Mouse (Mus musculus) spleen, adult 2 months (tissue): ENCODE data around the gene Jade1. TPM values are rescaled to one million over a fixed set of nuclear protein-coding genes. Genes with fewer than 3 reads are reported as not detected.

Source experiments
- DNase-seq, 2 experiments: peaks; one replicate each; pipeline versions ENCODE4 v3.0.0 to v3.0.0-alpha.2; 2012 to 2021; ENCODE audit warnings: low spot score in 2 of 2, low read depth in 1 of 2
- H3K27ac ChIP-seq: fragments of 200-500 bp; 2 replicates; pipeline ENCODE4 v1.5.1; 2012; ENCODE audit warnings: low read length, inconsistent platforms; ENCODE audit not compliant: insufficient read depth
- H3K27me3 ChIP-seq: fragments of 200-500 bp; 2 replicates; pipeline ENCODE4 v1.6.1; 2012; ENCODE audit warnings: mild to moderate bottlenecking, moderate library complexity, low read length, inconsistent platforms; ENCODE audit not compliant: control insufficient read depth, insufficient read depth
- H3K36me3 ChIP-seq: fragments of 200-500 bp; 2 replicates; pipeline ENCODE4 v1.6.1; 2012; ENCODE audit warnings: mild to moderate bottlenecking, low read length, inconsistent platforms; ENCODE audit not compliant: control insufficient read depth, insufficient read depth
- H3K4me1 ChIP-seq: fragments of 200-500 bp; 2 replicates; pipeline ENCODE4 v1.6.1; 2011; ENCODE audit warnings: inconsistent platforms; ENCODE audit not compliant: control insufficient read depth, insufficient read depth, insufficient read length
- H3K4me3 ChIP-seq: fragments of 200-500 bp; 2 replicates; pipeline ENCODE4 v1.5.1; 2011; ENCODE audit warnings: mild to moderate bottlenecking, inconsistent platforms; ENCODE audit not compliant: insufficient read depth, insufficient read length; ENCODE audit errors: extremely low read depth
- CTCF ChIP-seq: fragments of 200-500 bp; IDR thresholded peaks from 2 replicates; pipeline ENCODE4 v1.5.1; 2011; ENCODE audit warnings: mild to moderate bottlenecking, inconsistent platforms; ENCODE audit not compliant: insufficient read depth, insufficient read length, insufficient replicate concordance; ENCODE audit errors: extremely low read depth
- POLR2A ChIP-seq: fragments of 200-500 bp; IDR thresholded peaks from 2 replicates; pipeline ENCODE4 v1.6.1; 2011; ENCODE audit warnings: low read depth, low read length, inconsistent platforms
- WGBS: fragments of 180-500 bp; shearing (Covaris S2); methylation state at CpG from one replicate; pipeline ENCODE4 v1.1.7; 2018; 5-methylcytosine and 5-hydroxymethylcytosine counted together
- polyA plus RNA-seq: library from polyadenylated mRNA; depleted of rRNA; stranded (reverse); fragments of >200 nt; gene quantifications from 2 replicates; pipeline ENCODE4 v1.2.3, GENCODE M21; 2012

The Jade1 gene
- polyA plus RNA-seq, 1 experiment: 11.3 TPM

DNA sequence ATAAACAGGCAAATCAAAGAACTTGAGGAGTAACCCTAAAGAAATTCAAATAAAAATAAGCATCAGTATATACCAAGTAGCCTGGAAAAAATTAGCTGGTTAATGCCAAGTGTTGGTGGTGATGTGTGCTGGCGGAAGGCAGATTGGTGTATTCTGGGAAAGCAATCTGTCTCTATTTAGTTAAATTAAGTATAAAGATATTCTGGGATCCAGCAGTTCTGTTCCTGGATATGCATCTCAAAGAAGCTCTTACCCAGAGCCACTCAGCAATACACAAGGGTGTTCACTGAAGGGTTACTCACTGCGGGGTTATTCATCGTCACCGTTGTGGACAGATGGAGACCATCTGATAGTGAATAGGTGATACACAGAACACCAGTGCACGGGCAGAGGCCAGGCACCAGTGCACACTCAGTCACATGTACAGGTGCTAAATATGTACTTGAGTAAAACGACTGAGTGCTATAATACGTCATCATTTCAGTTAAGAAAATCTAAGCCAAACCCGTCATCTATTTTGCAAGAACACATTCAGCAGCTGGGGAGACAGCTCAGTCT lies 38.5 kb upstream of the Jade1 start:
- WGBS: 89% methylated on average over 8 of the region's 8 CpGs
- no peak overlapping the region for H3K4me3 ChIP-seq
- no peaks in the 10 kb centered on the region for H3K36me3 ChIP-seq
- H3K4me1 ChIP-seq: no peaks in the 10 kb centered on the region
- TF ChIP-seq CTCF (no peak), POLR2A (no peak)
- DNase-seq: no peak
- H3K27ac ChIP-seq: no peak overlapping the region
- no peaks in the 10 kb centered on the region for H3K27me3 ChIP-seq

DNA sequence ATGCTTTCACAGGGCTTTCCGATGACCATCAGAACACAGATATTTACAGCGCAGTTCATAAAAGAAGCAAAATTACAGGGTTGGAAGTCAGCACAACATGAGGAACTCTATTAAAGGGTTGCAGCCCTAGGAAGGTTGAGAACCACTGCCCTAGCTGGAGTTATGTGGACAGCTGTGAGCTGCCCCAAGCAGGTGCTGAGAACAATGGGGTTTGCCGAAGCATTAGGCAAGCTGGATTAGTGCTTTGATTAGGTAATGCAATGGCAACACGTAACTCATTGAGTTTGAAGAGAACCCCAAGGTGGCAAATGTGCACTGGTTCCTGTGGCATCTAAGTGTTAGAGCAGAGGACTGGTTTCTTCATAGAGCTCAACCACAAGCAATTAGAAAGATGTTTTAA lies 34.6 kb upstream of the Jade1 start:
- TF ChIP-seq POLR2A: no peak
- TF ChIP-seq CTCF: no peak
- WGBS: 95% methylated on average over 4 of the region's 4 CpGs
- no peaks in the 10 kb centered on the region for H3K36me3 ChIP-seq
- no peak overlapping the region for H3K4me3 ChIP-seq
- no peak overlapping the region for H3K27ac ChIP-seq
- no peaks in the 10 kb centered on the region for H3K4me1 ChIP-seq
- H3K27me3 ChIP-seq: 0 out of 2 replicates have a peak, but pooled peaks cover 1% of the 10 kb centered on the region
- DNase-seq: no peak

DNA sequence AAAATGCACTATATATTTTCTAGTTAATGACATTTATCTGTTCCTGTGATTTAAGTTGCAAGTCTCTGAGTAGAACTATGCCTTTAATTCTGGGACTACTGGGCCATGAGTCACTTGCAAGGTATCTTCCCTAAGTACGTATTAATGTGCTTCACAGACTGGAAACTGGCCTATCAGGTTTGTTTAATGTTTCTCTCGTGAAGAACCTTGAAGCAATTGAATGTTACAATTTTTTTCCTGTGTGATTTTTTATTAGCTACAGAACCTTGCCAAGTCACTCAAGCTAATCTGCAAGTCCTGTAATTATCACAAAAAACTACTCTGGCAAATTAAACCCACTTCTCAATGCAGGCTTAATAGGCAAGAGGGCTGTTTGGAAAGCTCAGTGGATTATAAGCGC lies 33.8 kb upstream of the Jade1 start:
- DNase-seq: no peak
- H3K4me1 ChIP-seq: no peaks in the 10 kb centered on the region
- 87% methylated on average over 3 of the region's 3 CpGs for WGBS
- TF ChIP-seq CTCF (no peak), POLR2A (no peak)
- 0 out of 2 replicates have a peak, but pooled peaks cover 1% of the 10 kb centered on the region for H3K27me3 ChIP-seq
- no peak overlapping the region for H3K4me3 ChIP-seq
- H3K36me3 ChIP-seq: no peaks in the 10 kb centered on the region
- no peak overlapping the region for H3K27ac ChIP-seq

DNA sequence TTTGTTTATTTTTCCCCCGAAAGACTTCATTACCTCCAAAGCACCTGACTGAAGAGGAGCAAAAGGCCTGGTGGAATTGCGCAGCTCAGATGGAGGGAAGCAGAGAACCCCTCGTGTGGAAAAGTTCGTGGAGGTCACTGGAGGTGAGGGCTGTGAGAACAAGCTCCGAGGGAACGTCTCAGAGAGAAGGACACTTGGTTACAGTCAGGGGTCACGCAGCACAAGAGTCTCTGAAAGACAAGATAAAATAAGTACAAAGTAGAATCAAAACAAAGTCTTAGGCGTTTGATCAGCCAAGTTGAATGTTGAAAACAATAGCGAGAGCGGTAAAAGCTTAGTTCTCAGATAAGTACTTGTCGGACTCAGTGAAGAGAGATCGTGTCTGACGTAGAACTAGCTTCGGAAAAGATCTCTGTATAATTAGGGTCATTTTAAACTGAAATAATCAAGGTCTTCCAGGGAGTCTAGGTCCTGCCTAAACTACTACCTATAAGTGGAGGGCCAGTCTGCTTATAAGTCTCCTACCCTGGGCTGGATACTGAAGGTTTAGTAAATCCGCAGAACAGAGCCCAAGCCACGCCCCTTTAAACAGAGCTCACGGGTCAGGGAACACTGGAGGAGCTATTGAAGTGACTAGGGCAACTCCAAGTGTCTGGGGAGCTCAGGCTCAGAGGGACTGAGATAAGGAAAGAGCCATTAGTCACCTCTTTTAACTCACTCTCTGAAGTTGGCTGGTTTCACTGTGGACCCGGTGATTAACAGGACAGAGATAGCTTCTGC lies 33.1 kb upstream of the Jade1 start:
- no peak overlapping the region for H3K27ac ChIP-seq
- H3K27me3 ChIP-seq: 0 out of 2 replicates have a peak, but pooled peaks cover 1% of the 10 kb centered on the region
- H3K36me3 ChIP-seq: no peaks in the 10 kb centered on the region
- H3K4me1 ChIP-seq: no peaks in the 10 kb centered on the region
- H3K4me3 ChIP-seq: no peak overlapping the region
- DNase-seq: no peak
- WGBS: 77% methylated on average over 18 of the region's 18 CpGs
- TF ChIP-seq POLR2A: no peak
- TF ChIP-seq CTCF: no peak

DNA sequence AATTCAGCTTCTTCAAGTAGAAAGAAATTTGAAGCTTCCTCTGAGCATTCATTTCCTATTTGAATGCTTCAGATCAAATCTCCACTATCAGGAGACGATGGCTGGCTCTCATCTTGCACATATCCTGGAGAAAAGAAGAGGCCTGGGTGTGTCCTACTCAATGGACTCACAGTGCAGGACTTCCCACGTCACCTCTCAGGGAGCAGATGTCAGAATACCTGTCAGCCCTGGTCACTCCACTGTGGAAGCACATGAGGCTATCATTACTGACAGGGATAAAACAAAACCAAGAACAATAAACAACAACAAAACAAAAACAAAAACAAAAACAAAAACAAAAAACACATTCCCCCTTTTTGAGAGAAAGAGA lies 32.5 kb upstream of the Jade1 start:
- Histone ChIP-seq H3K27ac (no peak overlapping the region), H3K27me3 (0 out of 2 replicates have a peak, but pooled peaks cover 1% of the 10 kb centered on the region), H3K36me3 (no peaks in the 10 kb centered on the region), H3K4me3 (no peak overlapping the region), H3K4me1 (no peaks in the 10 kb centered on the region)
- 58% methylated on average over 2 of the region's 2 CpGs for WGBS
- DNase-seq: no peak
- TF ChIP-seq POLR2A: no peak
- no peak for TF ChIP-seq CTCF

DNA sequence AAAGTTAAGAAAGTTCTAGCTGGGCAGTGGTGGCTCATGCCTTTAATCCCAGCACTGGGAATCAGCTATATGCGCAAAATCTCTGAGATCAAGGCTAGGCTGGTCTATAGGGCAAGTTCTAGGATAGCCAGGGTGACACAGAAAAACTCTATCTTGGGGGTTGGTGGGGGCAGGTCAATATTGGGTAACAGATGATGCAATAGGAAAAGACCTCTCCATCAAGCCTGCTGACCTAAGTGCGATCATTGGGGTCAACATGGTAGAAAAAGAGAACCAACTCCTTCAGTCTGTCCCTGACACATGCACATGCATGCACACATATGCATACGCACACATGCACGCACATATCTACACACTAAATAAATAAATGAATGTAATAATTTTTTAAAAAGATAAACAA lies 32.1 kb upstream of the Jade1 start:
- 93% methylated on average over 4 of the region's 4 CpGs for WGBS

DNA sequence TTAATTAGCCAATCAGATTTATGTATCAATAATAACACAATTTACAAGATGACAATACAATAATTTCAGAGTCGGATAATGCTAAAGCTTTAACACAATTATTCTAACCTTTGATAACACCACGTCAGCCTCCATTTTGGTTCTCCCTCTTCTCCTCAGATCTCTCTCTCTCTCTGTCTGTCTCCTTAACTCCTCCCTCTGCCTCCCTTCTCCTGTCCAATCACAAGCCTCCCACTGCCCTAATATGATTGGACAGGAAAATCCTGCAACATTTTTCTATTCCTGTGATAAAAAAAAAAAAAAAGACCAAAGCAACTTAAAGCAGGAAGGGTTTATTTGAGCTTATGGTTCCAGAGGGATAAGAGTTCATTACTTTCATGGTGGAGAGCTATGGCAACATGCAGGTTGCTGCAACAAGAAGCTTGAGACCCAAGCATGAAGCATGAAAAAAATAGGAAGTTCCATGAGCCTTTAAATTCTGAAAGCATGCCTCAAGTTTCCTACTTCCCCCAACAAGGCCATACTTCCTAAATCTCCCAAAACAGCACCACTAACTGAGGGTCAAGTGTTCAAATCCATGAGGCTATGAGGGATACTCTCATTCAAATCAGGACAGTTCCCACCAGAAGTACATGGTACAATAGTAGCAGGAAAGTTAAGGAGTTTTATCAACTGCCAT lies 27.1 kb upstream of the Jade1 start:
- 0 out of 2 replicates have a peak, but pooled peaks cover 1% of the 10 kb centered on the region for H3K27me3 ChIP-seq
- H3K4me3 ChIP-seq: no peak overlapping the region
- no peaks in the 10 kb centered on the region for H3K4me1 ChIP-seq
- H3K36me3 ChIP-seq: no peaks in the 10 kb centered on the region
- DNase-seq: no peak
- WGBS: 94% methylated on average over 2 of the region's 2 CpGs
- H3K27ac ChIP-seq: no peak overlapping the region
- TF ChIP-seq POLR2A (no peak), CTCF (no peak)

More for the DNA sequence above, 32.1 kb upstream of the Jade1 start:
- H3K4me1 ChIP-seq: no peaks in the 10 kb centered on the region
- H3K36me3 ChIP-seq: no peaks in the 10 kb centered on the region
- H3K27me3 ChIP-seq: 0 out of 2 replicates have a peak, but pooled peaks cover 1% of the 10 kb centered on the region
- no peak for TF ChIP-seq CTCF
- no peak for TF ChIP-seq POLR2A
- H3K4me3 ChIP-seq: no peak overlapping the region
- no peak overlapping the region for H3K27ac ChIP-seq
- DNase-seq: no peak
